Mouse (Mus musculus) frontal cortex, postnatal 36 days (tissue): ENCODE results near the gene Slc7a10.
"Not testable (repeated sequence)": the region's sequence is repeated elsewhere in the genome, so short reads cannot be mapped to it uniquely, and the experiment has no call there.

ENCODE experiments used
- DNase-seq, 2 experiments: peaks; one replicate each; pipeline ENCODE4 v3.0.0; 2022; ENCODE audit warnings: low spot score in 2 of 2

The Slc7a10 gene

GRCm38 (mm10) chr7:35237935-35238334, 51.8 kb downstream of the Slc7a10 start:
- not testable (repeated sequence) for DNase-seq
